Mouse (Mus musculus): ENCODE measurements around the gene Trex1. TPM values are rescaled to one million over a fixed set of nuclear protein-coding genes. Genes with fewer than 3 reads are reported as not detected.

Trex1 gene
- polyA plus RNA-seq, 1 experiment from 2014 or later: 15.3 TPM

DNA sequence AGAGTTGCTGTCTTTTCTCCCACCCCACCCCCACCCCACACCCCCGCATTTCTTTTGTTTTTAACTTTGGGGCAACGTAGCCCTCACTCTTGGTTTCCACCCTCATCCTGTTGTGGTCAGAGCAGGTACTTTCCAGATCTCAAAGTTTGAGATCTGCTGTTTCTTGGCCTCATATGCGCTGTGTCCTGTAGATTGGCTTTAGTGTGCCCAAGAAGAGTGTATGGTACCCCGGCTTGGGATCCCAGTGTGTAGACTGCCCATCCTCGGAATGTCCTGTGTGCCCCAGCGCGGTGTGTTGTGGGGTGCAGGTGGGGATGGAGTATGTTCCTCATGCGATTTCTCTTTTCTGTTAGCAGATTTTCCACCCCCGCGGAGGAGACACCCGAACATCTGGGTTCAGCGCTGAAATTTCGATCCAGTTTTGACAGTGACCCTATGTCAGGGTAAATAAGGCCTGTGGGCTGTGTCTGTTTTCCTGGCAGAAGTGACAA lies 8.5 kb downstream of the Trex1 start:
- DNase-seq (no peak), ATAC-seq (ENCODE audit: low FRiP score, low TSS enrichment) (no peak)
- Histone ChIP-seq H3K9me3 (ENCODE audit: control insufficient read depth, low read length) (no peaks in the 10 kb centered on the region), H3K27me3 (ENCODE audit: control insufficient read depth, insufficient read depth, low read length) (no peaks in the 10 kb centered on the region), H3K36me3 (ENCODE audit: control insufficient read depth, insufficient read depth, low read length) (no peaks in the 10 kb centered on the region), H3K4me2 (ENCODE audit: low read length) (no peak overlapping the region), H3K9ac (replicated peaks; ENCODE audit: low read length) (no peak overlapping the region), H3K27ac (replicated peaks; ENCODE audit: low read depth, low read length) (no peak overlapping the region), H3K4me1 (ENCODE audit: control insufficient read depth, insufficient read depth, low read length) (peaks cover 7% of the 10 kb centered on the region), H3K4me3 (replicated peaks; ENCODE audit: low read depth, low read length) (no peak overlapping the region)
- 90% methylated on average over 13 of the region's 13 CpGs for WGBS

DNA sequence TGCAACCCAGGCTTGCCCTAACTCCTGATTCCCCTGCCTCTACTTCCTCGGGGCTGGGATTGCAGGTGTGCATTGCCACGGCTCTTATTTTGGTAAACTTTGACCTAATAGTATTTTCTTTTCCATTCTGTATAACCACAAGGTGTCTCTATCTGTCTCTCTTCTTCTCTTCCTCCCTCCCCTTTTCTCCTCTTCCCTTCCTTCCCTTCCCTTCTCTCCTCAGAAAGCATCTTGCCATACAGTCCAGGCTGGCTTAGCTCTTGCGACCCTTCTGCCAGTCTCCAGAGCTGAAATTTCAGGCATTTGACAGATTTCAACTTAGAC lies 8.9 kb downstream of the Trex1 start:
- Histone ChIP-seq H3K4me3 (replicated peaks; ENCODE audit: low read depth, low read length) (no peak overlapping the region), H3K4me1 (ENCODE audit: control insufficient read depth, insufficient read depth, low read length) (peaks cover 7% of the 10 kb centered on the region), H3K9ac (replicated peaks; ENCODE audit: low read length) (no peak overlapping the region), H3K36me3 (ENCODE audit: control insufficient read depth, insufficient read depth, low read length) (no peaks in the 10 kb centered on the region), H3K27ac (replicated peaks; ENCODE audit: low read depth, low read length) (no peak overlapping the region), H3K27me3 (ENCODE audit: control insufficient read depth, insufficient read depth, low read length) (no peaks in the 10 kb centered on the region), H3K9me3 (ENCODE audit: control insufficient read depth, low read length) (no peaks in the 10 kb centered on the region), H3K4me2 (ENCODE audit: low read length) (no peak overlapping the region)
- ATAC-seq (ENCODE audit: low FRiP score, low TSS enrichment) (no peak), DNase-seq (no peak)
- WGBS: 77% methylated on average over 3 of the region's 3 CpGs

DNA sequence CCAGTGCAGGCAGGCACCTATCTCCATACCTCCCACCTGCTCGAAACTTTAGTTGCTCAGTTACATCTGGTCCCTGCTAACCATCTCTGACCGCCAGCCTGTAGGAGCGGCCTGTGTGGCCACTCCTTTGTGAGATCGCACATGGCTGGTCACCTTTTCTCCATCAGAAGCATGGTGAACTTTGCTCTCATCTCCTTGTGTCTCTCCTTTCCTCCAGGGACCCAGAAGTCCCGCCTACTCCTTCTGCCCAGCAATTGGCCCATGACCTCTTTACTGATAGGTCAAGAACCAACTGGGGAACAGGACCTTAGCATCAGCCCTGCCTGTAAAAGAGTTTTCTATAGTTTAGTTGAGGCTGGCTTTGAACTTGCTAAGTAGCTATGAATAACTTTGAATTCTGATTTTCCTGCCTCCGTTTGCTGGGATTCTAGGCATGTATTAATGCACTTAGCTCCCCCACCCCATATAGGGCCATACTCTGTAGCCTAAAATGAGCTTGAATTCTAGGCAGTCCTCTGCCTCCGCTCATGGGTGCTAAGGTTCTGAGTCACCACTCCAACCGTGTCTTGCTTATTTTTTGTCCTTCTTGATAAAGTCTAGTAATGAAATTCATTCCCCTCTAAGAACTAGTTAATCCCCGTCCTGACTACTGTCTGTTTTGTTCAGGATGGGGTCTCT lies 9.4 kb downstream of the Trex1 start:
- Histone ChIP-seq H3K4me1 (ENCODE audit: control insufficient read depth, insufficient read depth, low read length) (peaks cover 2% of the 10 kb centered on the region), H3K27me3 (ENCODE audit: control insufficient read depth, insufficient read depth, low read length) (no peaks in the 10 kb centered on the region), H3K27ac (replicated peaks; ENCODE audit: low read depth, low read length) (no peak overlapping the region), H3K9me3 (ENCODE audit: control insufficient read depth, low read length) (no peaks in the 10 kb centered on the region), H3K36me3 (ENCODE audit: control insufficient read depth, insufficient read depth, low read length) (no peaks in the 10 kb centered on the region), H3K4me3 (replicated peaks; ENCODE audit: low read depth, low read length) (no peak overlapping the region), H3K9ac (replicated peaks; ENCODE audit: low read length) (no peak overlapping the region), H3K4me2 (ENCODE audit: low read length) (no peak overlapping the region)
- WGBS: 80% methylated on average over 9 of the region's 9 CpGs
- ATAC-seq (ENCODE audit: low FRiP score, low TSS enrichment) (no peak), DNase-seq (no peak)

DNA sequence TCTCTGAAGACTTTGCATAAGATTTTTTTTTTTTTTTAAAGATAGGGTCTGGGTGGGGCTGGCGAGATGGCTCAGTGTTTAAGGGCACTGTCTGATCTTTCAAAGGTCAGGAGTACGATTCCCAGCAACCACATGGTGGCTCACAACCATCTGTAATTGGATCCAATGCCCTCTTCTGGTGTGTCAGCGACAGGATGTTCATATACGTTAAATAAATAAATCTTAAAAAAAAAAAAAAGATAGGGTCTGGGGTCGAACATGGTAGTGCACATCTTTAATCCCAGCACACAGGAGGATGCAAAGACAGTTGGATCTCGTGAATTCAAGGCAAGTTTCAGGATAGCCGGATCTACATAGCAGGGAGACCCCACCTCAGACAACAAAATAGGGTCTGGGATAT lies 10.2 kb downstream of the Trex1 start:
- Histone ChIP-seq H3K27me3 (ENCODE audit: control insufficient read depth, insufficient read depth, low read length) (no peaks in the 10 kb centered on the region), H3K4me3 (replicated peaks; ENCODE audit: low read depth, low read length) (no peak overlapping the region), H3K36me3 (ENCODE audit: control insufficient read depth, insufficient read depth, low read length) (no peaks in the 10 kb centered on the region), H3K4me2 (ENCODE audit: low read length) (no peak overlapping the region), H3K9ac (replicated peaks; ENCODE audit: low read length) (no peak overlapping the region), H3K9me3 (ENCODE audit: control insufficient read depth, low read length) (no peaks in the 10 kb centered on the region), H3K4me1 (ENCODE audit: control insufficient read depth, insufficient read depth, low read length) (no peaks in the 10 kb centered on the region; the same call in 1 of the 2 replicates), H3K27ac (replicated peaks; ENCODE audit: low read depth, low read length) (no peak overlapping the region)
- ATAC-seq (ENCODE audit: low FRiP score, low TSS enrichment) (no peak), DNase-seq (no peak)
- WGBS: 89% methylated on average over 7 of the region's 7 CpGs

DNA sequence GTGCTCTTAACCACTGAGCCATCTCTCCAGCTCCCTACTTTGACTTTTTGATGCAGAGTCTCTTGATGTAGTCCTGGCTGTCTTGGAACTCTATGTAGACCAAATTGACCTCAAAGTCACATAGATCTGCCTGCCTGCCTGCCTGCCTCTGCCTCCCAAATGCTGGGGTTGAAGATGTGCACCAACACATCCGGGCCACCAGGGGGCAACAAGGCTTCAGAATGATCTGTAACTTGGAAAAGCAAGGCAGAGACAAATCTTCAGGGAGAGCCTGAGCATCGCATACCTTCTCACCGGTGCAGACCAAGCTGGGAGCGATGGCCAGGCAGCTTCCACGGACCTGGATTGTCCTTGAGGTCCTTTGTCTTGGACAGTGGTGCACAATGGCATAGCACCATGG lies 13.2 kb downstream of the Trex1 start:
- Histone ChIP-seq H3K4me2 (ENCODE audit: low read length) (no peak overlapping the region), H3K36me3 (ENCODE audit: control insufficient read depth, insufficient read depth, low read length) (no peaks in the 10 kb centered on the region), H3K27ac (replicated peaks; ENCODE audit: low read depth, low read length) (no peak overlapping the region), H3K9ac (replicated peaks; ENCODE audit: low read length) (no peak overlapping the region), H3K27me3 (ENCODE audit: control insufficient read depth, insufficient read depth, low read length) (no peaks in the 10 kb centered on the region), H3K4me3 (replicated peaks; ENCODE audit: low read depth, low read length) (no peak overlapping the region), H3K9me3 (ENCODE audit: control insufficient read depth, low read length) (no peaks in the 10 kb centered on the region), H3K4me1 (ENCODE audit: control insufficient read depth, insufficient read depth, low read length) (no peaks in the 10 kb centered on the region)
- ATAC-seq (ENCODE audit: low FRiP score, low TSS enrichment) (no peak), DNase-seq (peak; percentile 58)
- WGBS: 31% methylated on average over 5 of the region's 5 CpGs

DNA sequence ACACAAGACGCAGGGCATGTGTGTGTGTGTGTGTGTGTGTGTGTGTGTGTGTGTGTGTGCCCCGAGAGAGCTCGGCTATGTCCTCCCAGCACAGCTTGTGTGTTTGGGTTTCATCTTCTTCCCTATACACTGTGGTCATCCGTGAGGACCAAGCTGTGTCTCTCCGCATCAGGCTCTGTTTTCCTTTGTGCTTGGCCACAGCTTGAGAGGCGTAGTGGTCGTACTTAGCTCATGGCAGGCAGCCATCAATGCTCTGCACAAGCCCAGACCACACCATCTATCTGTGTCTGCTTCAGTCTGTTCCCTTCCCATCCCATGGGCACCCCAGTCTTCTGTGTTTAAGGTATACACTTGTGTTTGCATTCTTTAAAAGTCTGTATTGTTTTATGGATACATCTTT lies 18.2 kb downstream of the Trex1 start:
- no peak overlapping the region for H3K27ac ChIP-seq (replicated peaks; ENCODE audit: low read depth, low read length)
- no peaks in the 10 kb centered on the region; the same call in 1 of the 2 replicates for H3K4me1 ChIP-seq (ENCODE audit: control insufficient read depth, insufficient read depth, low read length)
- H3K9me3 ChIP-seq (ENCODE audit: control insufficient read depth, low read length): no peaks in the 10 kb centered on the region
- 76% methylated on average over 7 of the region's 7 CpGs for WGBS
- ATAC-seq (ENCODE audit: low FRiP score, low TSS enrichment) (no peak), DNase-seq (no peak)
- H3K4me3 ChIP-seq (replicated peaks; ENCODE audit: low read depth, low read length): no peak overlapping the region
- no peak overlapping the region for H3K9ac ChIP-seq (replicated peaks; ENCODE audit: low read length)
- no peaks in the 10 kb centered on the region for H3K36me3 ChIP-seq (ENCODE audit: control insufficient read depth, insufficient read depth, low read length)
- H3K27me3 ChIP-seq (ENCODE audit: control insufficient read depth, insufficient read depth, low read length): no peaks in the 10 kb centered on the region
- H3K4me2 ChIP-seq (ENCODE audit: low read length): no peak overlapping the region

DNA sequence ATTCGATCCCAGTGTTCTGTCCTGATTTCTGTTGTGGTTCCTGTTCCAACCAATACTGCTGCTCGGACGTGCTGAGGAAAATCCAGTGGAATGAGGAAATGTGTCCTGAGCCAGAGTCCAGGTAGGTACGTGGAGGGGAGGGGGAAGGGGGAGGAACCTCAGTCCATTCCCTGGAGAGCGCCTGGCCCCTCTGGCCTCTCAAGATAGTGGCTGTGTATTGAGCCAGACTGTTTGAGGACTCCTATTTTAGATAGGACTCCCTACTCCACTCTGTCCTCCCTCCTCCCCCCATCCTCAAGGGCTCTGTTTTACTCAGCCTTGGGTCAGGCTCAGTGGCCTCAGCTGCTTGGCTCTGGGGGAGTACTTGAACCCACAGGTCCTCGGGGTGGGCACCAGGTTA lies 18.6 kb downstream of the Trex1 start:
- Histone ChIP-seq H3K27me3 (ENCODE audit: control insufficient read depth, insufficient read depth, low read length) (no peaks in the 10 kb centered on the region), H3K27ac (replicated peaks; ENCODE audit: low read depth, low read length) (no peak overlapping the region), H3K9me3 (ENCODE audit: control insufficient read depth, low read length) (no peaks in the 10 kb centered on the region), H3K36me3 (ENCODE audit: control insufficient read depth, insufficient read depth, low read length) (no peaks in the 10 kb centered on the region), H3K4me2 (ENCODE audit: low read length) (no peak overlapping the region), H3K9ac (replicated peaks; ENCODE audit: low read length) (no peak overlapping the region), H3K4me3 (replicated peaks; ENCODE audit: low read depth, low read length) (no peak overlapping the region), H3K4me1 (ENCODE audit: control insufficient read depth, insufficient read depth, low read length) (no peaks in the 10 kb centered on the region; the same call in 1 of the 2 replicates)
- DNase-seq: no peak
- 73% methylated on average over 6 of the region's 6 CpGs for WGBS
- ATAC-seq (ENCODE audit: low FRiP score, low TSS enrichment): no peak

DNA sequence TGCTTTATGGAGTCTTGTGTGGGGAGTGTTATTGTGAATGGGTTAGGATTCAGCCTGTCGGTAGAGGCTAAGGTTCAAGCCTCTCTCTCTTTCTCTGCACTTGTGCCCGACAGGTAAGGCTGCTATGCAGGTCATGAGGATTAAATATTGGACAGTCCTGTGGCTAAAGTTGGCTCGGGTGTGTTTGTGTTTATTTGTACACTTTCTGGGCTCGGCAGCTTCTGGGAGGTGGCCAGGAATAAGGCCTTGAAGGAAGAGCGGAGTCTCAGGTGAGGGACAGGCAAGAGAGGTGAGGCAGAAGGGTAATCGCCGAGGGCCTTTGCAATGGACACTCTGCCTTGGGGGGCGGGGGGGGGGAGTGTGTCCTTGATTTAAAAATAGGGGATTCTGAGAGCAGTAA lies 19.3 kb downstream of the Trex1 start:
- H3K4me1 ChIP-seq (ENCODE audit: control insufficient read depth, insufficient read depth, low read length): no peaks in the 10 kb centered on the region; the same call in 1 of the 2 replicates
- DNase-seq (no peak), ATAC-seq (ENCODE audit: low FRiP score, low TSS enrichment) (no peak)
- H3K27ac ChIP-seq (replicated peaks; ENCODE audit: low read depth, low read length): no peak overlapping the region
- H3K4me2 ChIP-seq (ENCODE audit: low read length): no peak overlapping the region
- WGBS: 85% methylated on average over 8 of the region's 8 CpGs
- H3K36me3 ChIP-seq (ENCODE audit: control insufficient read depth, insufficient read depth, low read length): no peaks in the 10 kb centered on the region
- no peak overlapping the region for H3K4me3 ChIP-seq (replicated peaks; ENCODE audit: low read depth, low read length)
- no peak overlapping the region for H3K9ac ChIP-seq (replicated peaks; ENCODE audit: low read length)
- H3K27me3 ChIP-seq (ENCODE audit: control insufficient read depth, insufficient read depth, low read length): no peaks in the 10 kb centered on the region
- H3K9me3 ChIP-seq (ENCODE audit: control insufficient read depth, low read length): no peaks in the 10 kb centered on the region

DNA sequence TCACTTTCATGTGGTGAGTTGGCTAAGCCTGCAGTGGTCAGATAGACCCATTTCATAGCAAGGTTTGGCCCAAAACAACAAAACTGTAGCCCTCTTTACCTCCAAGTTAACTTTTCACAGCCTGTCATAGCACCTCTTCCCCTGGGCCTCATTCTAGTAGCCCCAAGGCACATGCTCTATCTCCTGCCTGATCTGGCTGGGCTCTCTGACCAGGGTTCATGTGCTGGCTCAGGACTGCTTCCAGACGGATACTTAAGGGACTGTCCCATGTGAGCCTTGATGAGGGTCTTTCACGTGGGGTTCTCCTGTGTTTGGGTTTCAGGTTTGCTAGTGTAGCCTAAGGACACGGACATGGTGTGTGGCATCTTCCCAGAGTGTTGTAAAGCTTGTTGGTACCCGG lies 19.9 kb downstream of the Trex1 start:
- 84% methylated on average over 4 of the region's 4 CpGs for WGBS
- Histone ChIP-seq H3K36me3 (ENCODE audit: control insufficient read depth, insufficient read depth, low read length) (no peaks in the 10 kb centered on the region), H3K9me3 (ENCODE audit: control insufficient read depth, low read length) (no peaks in the 10 kb centered on the region), H3K4me2 (ENCODE audit: low read length) (no peak overlapping the region; the same call in 1 of the 2 replicates), H3K9ac (replicated peaks; ENCODE audit: low read length) (no peak overlapping the region), H3K27ac (replicated peaks; ENCODE audit: low read depth, low read length) (no peak overlapping the region), H3K27me3 (ENCODE audit: control insufficient read depth, insufficient read depth, low read length) (no peaks in the 10 kb centered on the region), H3K4me3 (replicated peaks; ENCODE audit: low read depth, low read length) (no peak overlapping the region), H3K4me1 (ENCODE audit: control insufficient read depth, insufficient read depth, low read length) (no peaks in the 10 kb centered on the region; the same call in 1 of the 2 replicates)
- no peak for ATAC-seq (ENCODE audit: low FRiP score, low TSS enrichment)
- no peak for DNase-seq

Measured in midbrain, embryonic 14.5 days (tissue).